Mouse (Mus musculus) MEL (cell line): ENCODE measurements around the gene Sec63. TPM values are rescaled to one million over a fixed set of nuclear protein-coding genes. Genes with fewer than 3 reads are reported as not detected.

Experiments used
- DNase-seq: peaks from one replicate; pipeline ENCODE4 v3.0.0; 2011; ENCODE audit warnings: low read depth, low spot score
- H3K27ac ChIP-seq: 2 replicates; pipeline ENCODE4 v1.5.1; 2012; ENCODE audit warnings: low read depth, mild to moderate bottlenecking, control low read depth, low read length, moderate library complexity; ENCODE audit not compliant: control insufficient read depth
- H3K27me3 ChIP-seq, 2 experiments: fragments of 150-350 bp in 1 of 2; sonication (generic) in 1 of 2; 2 replicates each; pipeline ENCODE4 v1.6.1; 2012; ENCODE audit warnings: low read length in 2 of 2, mild to moderate bottlenecking in 2 of 2, improper control_type of control experiment in 1 of 2, moderate library complexity in 1 of 2; ENCODE audit not compliant: insufficient read depth in 2 of 2, control insufficient read depth in 1 of 2
- H3K36me3 ChIP-seq, 2 experiments: 2 replicates each; pipeline ENCODE4 v1.6.1; 2012 to 2014; ENCODE audit warnings: low read length in 2 of 2, improper control_type of control experiment in 1 of 2, inconsistent platforms in 1 of 2, mild to moderate bottlenecking in 1 of 2; ENCODE audit not compliant: insufficient read depth in 2 of 2, control insufficient read depth in 1 of 2
- H3K4me1 ChIP-seq, 2 experiments: fragments of 150-350 bp in 1 of 2; sonication (generic) in 1 of 2; 2 replicates each; pipeline ENCODE4 v1.6.1; 2012; ENCODE audit warnings: low read length in 2 of 2, improper control_type of control experiment in 1 of 2, mild to moderate bottlenecking in 1 of 2; ENCODE audit not compliant: insufficient read depth in 2 of 2, control insufficient read depth in 1 of 2
- H3K4me3 ChIP-seq, 2 experiments: fragments of 150-350 bp in 1 of 2; sonication (generic) in 1 of 2; 2 replicates each; pipeline ENCODE4 v1.5.1; 2012; ENCODE audit warnings: low read depth in 2 of 2, low read length in 2 of 2, mild to moderate bottlenecking in 2 of 2, moderate library complexity in 2 of 2, control low read depth in 1 of 2, improper control_type of control experiment in 1 of 2; ENCODE audit not compliant: control insufficient read depth in 1 of 2, insufficient read depth in 1 of 2
- H3K79me2 ChIP-seq: 2 replicates; pipeline ENCODE4 v1.6.1; 2012; ENCODE audit warnings: mild to moderate bottlenecking, low read length, moderate library complexity; ENCODE audit not compliant: control insufficient read depth, poor library complexity, insufficient read depth
- H3K9ac ChIP-seq: 2 replicates; pipeline ENCODE4 v1.6.1; 2012; ENCODE audit warnings: low read depth, mild to moderate bottlenecking, control low read depth, low read length, moderate library complexity; ENCODE audit not compliant: control insufficient read depth, poor library complexity, severe bottlenecking
- H3K9me3 ChIP-seq: fragments of 150-350 bp; sonication (generic); replicated peaks from 2 replicates; pipeline ENCODE4 v1.6.1; 2012; ENCODE audit warnings: mild to moderate bottlenecking, low read length, improper control_type of control experiment, moderate library complexity; ENCODE audit not compliant: insufficient read depth
- BHLHE40 ChIP-seq: IDR thresholded peaks from 2 replicates; pipeline ENCODE4 v1.6.1; 2012; ENCODE audit warnings: low read depth, mild to moderate bottlenecking, inconsistent platforms, low read length, improper control_type of control experiment, borderline replicate concordance
- CHD2 ChIP-seq: IDR thresholded peaks from 2 replicates; pipeline ENCODE4 v1.6.1; 2011; ENCODE audit warnings: low read length, improper control_type of control experiment
- CTCF ChIP-seq, 3 experiments: IDR thresholded peaks in 2 of 3; conservative IDR thresholded peaks in 1 of 3; 2 replicates each; pipeline ENCODE4 v1.5.1; 2011 to 2012; ENCODE audit warnings: low read length in 3 of 3, low read depth in 2 of 3, mild to moderate bottlenecking in 2 of 3, improper control_type of control experiment in 1 of 3, inconsistent platforms in 1 of 3, mixed read lengths in 1 of 3, moderate library complexity in 1 of 3; ENCODE audit not compliant: control insufficient read depth in 1 of 3, insufficient read depth in 1 of 3, poor library complexity in 1 of 3, severe bottlenecking in 1 of 3
- EP300 ChIP-seq, 2 experiments: IDR thresholded peaks; 2 replicates each; pipeline ENCODE4 v1.6.1; 2011; ENCODE audit warnings: improper control_type of control experiment in 2 of 2, low read length in 2 of 2, low read depth in 1 of 2, mild to moderate bottlenecking in 1 of 2
- JUND ChIP-seq: IDR thresholded peaks from 2 replicates; pipeline ENCODE4 v1.6.1; 2011; ENCODE audit warnings: low read depth, mild to moderate bottlenecking, improper control_type of control experiment, low read length
- MYB ChIP-seq: IDR thresholded peaks from 2 replicates; pipeline ENCODE4 v1.6.1; 2011; ENCODE audit warnings: mild to moderate bottlenecking, low read depth, low read length, improper control_type of control experiment
- NELFE ChIP-seq: IDR thresholded peaks from 2 replicates; pipeline ENCODE4 v1.6.1; 2011; ENCODE audit warnings: low read depth, low read length, improper control_type of control experiment
- RAD21 ChIP-seq: IDR thresholded peaks from 2 replicates; pipeline ENCODE4 v1.6.1; 2011; ENCODE audit warnings: mild to moderate bottlenecking, low read depth, low read length, improper control_type of control experiment
- USF1 ChIP-seq: IDR thresholded peaks from 2 replicates; pipeline ENCODE4 v1.6.1; 2014; ENCODE audit warnings: low read depth, mild to moderate bottlenecking, inconsistent platforms, low read length, improper control_type of control experiment, moderate library complexity
- USF2 ChIP-seq, 2 experiments: IDR thresholded peaks; 2 replicates each; pipeline ENCODE4 v1.6.1; 2011 to 2012; ENCODE audit warnings: improper control_type of control experiment in 2 of 2, low read length in 2 of 2, borderline replicate concordance in 1 of 2, inconsistent platforms in 1 of 2, low read depth in 1 of 2, mild to moderate bottlenecking in 1 of 2; ENCODE audit not compliant: insufficient read depth in 1 of 2
- ZC3H11A ChIP-seq: IDR thresholded peaks from 2 replicates; pipeline ENCODE4 v1.6.1; 2012; ENCODE audit warnings: low read depth, mild to moderate bottlenecking, inconsistent platforms, low read length, improper control_type of control experiment
- ZKSCAN1 ChIP-seq: IDR thresholded peaks from 2 replicates; pipeline ENCODE4 v1.6.1; 2012; ENCODE audit warnings: low read depth, mild to moderate bottlenecking, inconsistent platforms, low read length, improper control_type of control experiment, moderate library complexity
- ZNF384 ChIP-seq: IDR thresholded peaks from 2 replicates; pipeline ENCODE4 v1.6.1; 2012; ENCODE audit warnings: low read depth, mild to moderate bottlenecking, inconsistent platforms, low read length, improper control_type of control experiment
- polyA plus RNA-seq, 2 experiments: library from polyadenylated mRNA; stranded (reverse) in 1 of 2; unstranded in 1 of 2; fragments of >175 nt in 1 of 2; fragments of >200 nt in 1 of 2; gene quantifications; 2 replicates each; pipeline versions ENCODE4 v1.2.1 to v1.2.4; 2012; ENCODE audit warnings: low replicate concordance in 2 of 2, low read depth in 1 of 2; ENCODE audit not compliant: insufficient read length in 2 of 2, insufficient read depth in 1 of 2, missing spikeins in 1 of 2
- total RNA-seq: library from RNA; depleted of rRNA; stranded (reverse); fragments of 300-350 nt; gene quantifications from 2 replicates; pipeline ENCODE4 v1.2.3, GENCODE M21; 2012

The Sec63 gene
- total and polyA plus RNA-seq, 3 experiments, result 16.1 to 119 (median 41.8) TPM

GRCm38 (mm10) chr10:42830409-42830808 is 69.1 kb downstream of the Sec63 start:
- no peak for DNase-seq
- Histone ChIP-seq H3K9me3 (no peaks in the 10 kb centered on the region), H3K36me3 (peaks cover 0 to 3% of the 10 kb centered on the region in 2 experiments; a peak in 2 of 4 replicates), H3K27ac (no peak overlapping the region), H3K27me3 (no peaks in the 10 kb centered on the region), H3K4me3 (no peak overlapping the region), H3K79me2 (no peaks in the 10 kb centered on the region), H3K9ac (no peak overlapping the region), H3K4me1 (no peaks in the 10 kb centered on the region)
- TF ChIP-seq ZNF384 (no peak), EP300 (IDR thresholded peaks at IDR 0.05; ENCODE audit: low read depth in 1 of 2, low read length in 2 of 2) (no peak), MYB (no peak), ZC3H11A (no peak), CTCF (IDR thresholded peaks at IDR 0.05 in 2 of 3, conservative IDR thresholded peaks at IDR 0.05 in 1 of 3; ENCODE audit: control insufficient read depth in 1 of 3, insufficient read depth in 1 of 3, low read depth in 2 of 3, low read length in 3 of 3, poor library complexity in 1 of 3, severe bottlenecking in 1 of 3) (no peak)

GRCm38 (mm10) chr10:42832677-42833076 is 71.4 kb downstream of the Sec63 start:
- Histone ChIP-seq H3K36me3 (peaks cover 0 to 3% of the 10 kb centered on the region in 2 experiments; a peak in 2 of 4 replicates), H3K9ac (no peak overlapping the region), H3K9me3 (no peaks in the 10 kb centered on the region), H3K4me3 (no peak overlapping the region), H3K4me1 (no peaks in the 10 kb centered on the region), H3K27me3 (no peaks in the 10 kb centered on the region), H3K79me2 (no peaks in the 10 kb centered on the region), H3K27ac (no peak overlapping the region)
- peak; percentile 24 for DNase-seq
- TF ChIP-seq RAD21, result no peak
- TF ChIP-seq CTCF (IDR thresholded peaks at IDR 0.05 in 2 of 3, conservative IDR thresholded peaks at IDR 0.05 in 1 of 3; ENCODE audit: control insufficient read depth in 1 of 3, insufficient read depth in 1 of 3, low read depth in 2 of 3, low read length in 3 of 3, poor library complexity in 1 of 3, severe bottlenecking in 1 of 3), result peak; percentile 2 to 42 (median 28); a peak in 4 of 6 replicates

- Histone ChIP-seq H3K9ac (no peak overlapping the region), H3K36me3 (no peaks in the 10 kb centered on the region; a peak in 1 of 4 replicates), H3K9me3 (no peaks in the 10 kb centered on the region), H3K79me2 (no peaks in the 10 kb centered on the region)
- no peak for DNase-seq
- no peak for TF ChIP-seq NELFE
- no peak for TF ChIP-seq JUND
- TF ChIP-seq ZKSCAN1, result no peak
- TF ChIP-seq CHD2, result no peak
- TF ChIP-seq USF2 (IDR thresholded peaks at IDR 0.05; ENCODE audit: borderline replicate concordance in 1 of 2, insufficient read depth in 1 of 2, low read depth in 1 of 2, low read length in 2 of 2), result no peak
- no peak for TF ChIP-seq BHLHE40
- no peak for TF ChIP-seq MYB
- TF ChIP-seq USF1, result no peak
- TF ChIP-seq EP300 (IDR thresholded peaks at IDR 0.05; ENCODE audit: low read depth in 1 of 2, low read length in 2 of 2), result no peak
- no peak for TF ChIP-seq ZNF384
- TF ChIP-seq, all 39 proteins: peak for 0
- Histone ChIP-seq H3K4me3 (no peak overlapping the region), H3K4me1 (no peaks in the 10 kb centered on the region), H3K27ac (no peak overlapping the region), H3K27me3 (no peaks in the 10 kb centered on the region)
Measured at GRCm38 (mm10) chr10:42833871-42834727, 72.8 kb downstream of the Sec63 start.
